Mouse (Mus musculus) ovary, adult 10 weeks (tissue): ENCODE measurements around the gene Olfr1381. TPM values are rescaled to one million over a fixed set of nuclear protein-coding genes. Genes with fewer than 3 reads are reported as not detected.

ENCODE experiments used
- polyA plus RNA-seq: library from polyadenylated mRNA; stranded (reverse); fragments of 350-450 nt; fragmentation: Illumina TruSeq; extraction: RNeasy Lipid Tissue Mini Kit (QIAGEN cat#74804); gene quantifications from one replicate; pipeline ENCODE4 v1.2.3, GENCODE M21; 2014

Olfr1381 gene
- polyA plus RNA-seq: not detected

DNA sequence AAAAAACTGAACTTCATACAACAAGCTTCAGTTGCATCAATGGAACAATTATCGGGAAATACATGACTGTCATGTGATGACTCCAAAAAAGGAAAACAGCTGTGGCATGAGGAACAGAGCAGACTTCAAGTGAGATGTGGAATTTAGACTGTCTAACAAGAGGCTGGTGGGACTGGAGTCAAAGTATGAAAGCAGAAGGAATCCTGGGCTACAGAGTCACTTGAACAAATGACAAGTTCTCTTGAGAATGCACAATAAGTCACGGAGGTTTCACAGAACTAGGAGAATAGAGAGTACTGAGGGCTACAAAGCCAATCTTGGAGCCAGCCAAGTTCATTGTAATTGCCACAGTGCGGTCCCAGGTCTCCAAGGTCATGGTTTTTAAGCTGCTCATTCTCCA is at the start of gene Olfr1381:
TSS of gene Olfr1381 (plus strand) at position 301 of the 400 bp plus-strand sequence.

DNA sequence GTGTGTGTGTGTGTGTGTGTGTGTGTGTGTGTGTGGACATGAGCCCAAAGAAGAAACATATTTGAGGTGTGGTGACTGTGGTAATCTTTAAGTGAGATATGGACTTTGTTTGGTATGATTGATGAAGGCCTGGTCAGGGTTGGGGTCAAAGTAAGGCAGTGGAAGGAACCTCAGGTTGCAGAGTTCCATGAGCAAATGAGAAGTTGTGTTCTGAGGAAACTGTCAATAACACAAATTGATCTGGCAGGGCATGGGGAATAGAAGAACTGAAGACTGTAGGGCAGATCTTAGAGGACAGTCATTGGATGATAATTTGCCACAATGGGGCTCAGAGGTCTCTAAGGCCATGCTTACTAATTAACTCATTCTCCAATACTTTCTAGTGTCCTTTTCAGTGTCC is 23.9 kb upstream of the Olfr1381 start, which contains the start of gene Olfr1383:
TSS of gene Olfr1383 (plus strand) at position 301 of the 400 bp plus-strand sequence.

DNA sequence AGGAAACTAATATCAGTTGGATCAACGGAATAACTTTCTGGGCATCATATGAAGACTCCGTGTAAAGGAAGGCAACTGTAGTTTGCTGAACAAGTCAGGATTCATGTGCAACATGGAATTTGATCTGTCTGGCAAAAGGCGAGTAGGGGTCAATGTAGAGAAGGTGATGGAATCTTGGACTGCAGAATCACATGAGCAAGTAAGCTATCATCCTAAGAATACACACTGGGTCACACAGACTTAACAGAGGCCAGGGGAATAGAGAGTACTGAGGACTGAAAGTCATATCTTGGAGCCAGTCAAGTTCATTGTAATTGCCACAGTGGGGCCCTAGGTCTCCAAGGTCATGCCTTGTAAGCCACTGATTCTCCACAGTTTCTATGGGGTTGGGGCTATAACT is 15.3 kb upstream of the Olfr1381 start, which contains the start of gene Olfr1382:
TSS of gene Olfr1382 (plus strand) at position 301 of the 400 bp plus-strand sequence.

DNA sequence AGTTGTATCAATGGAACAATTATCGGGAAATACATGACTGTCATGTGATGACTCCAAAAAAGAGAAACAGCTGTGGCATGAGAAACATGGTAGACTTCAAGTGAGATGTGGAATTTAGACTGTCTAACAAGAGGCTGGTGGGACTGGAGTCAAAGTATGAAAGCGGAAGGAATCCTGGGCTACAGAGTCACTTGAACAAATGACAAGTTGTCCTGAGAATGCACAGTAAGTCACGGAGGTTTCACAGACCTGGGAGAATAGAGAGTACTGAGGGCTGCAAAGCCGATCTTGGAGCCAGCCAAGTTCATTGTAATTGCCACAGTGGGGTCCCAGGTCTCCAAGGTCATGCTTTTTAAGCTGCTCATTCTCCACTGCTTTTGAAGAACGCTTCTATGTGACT is 13.3 kb downstream of the Olfr1381 start, which contains the start of gene Olfr1380:
TSS of gene Olfr1380 (plus strand) at position 301 of the 400 bp plus-strand sequence.

Other genes with a start within 250 kb of the Olfr1381 start
- gene Olfr10, start 238.7 kb upstream of the Olfr1381 start, polyA plus RNA-seq: not detected
- gene Olfr1391, start 220.7 kb upstream of the Olfr1381 start, polyA plus RNA-seq: not detected
- not detected for gene Olfr1390, start 208.3 kb upstream of the Olfr1381 start, polyA plus RNA-seq
- not detected for gene Olfr1389, start 120.4 kb upstream of the Olfr1381 start, polyA plus RNA-seq
- gene Olfr1388, start 106.8 kb upstream of the Olfr1381 start, polyA plus RNA-seq: not detected
- gene Olfr1387, start 88.1 kb upstream of the Olfr1381 start, polyA plus RNA-seq: not detected
- not detected for gene Olfr1386, start 78.4 kb upstream of the Olfr1381 start, polyA plus RNA-seq
- gene Olfr1385, start 54.4 kb upstream of the Olfr1381 start, polyA plus RNA-seq: not detected
- not detected for gene Olfr1384, start 36.7 kb upstream of the Olfr1381 start, polyA plus RNA-seq
- not detected for gene Olfr1383, start 23.8 kb upstream of the Olfr1381 start, polyA plus RNA-seq
- gene Olfr1382, start 15.2 kb upstream of the Olfr1381 start, polyA plus RNA-seq: not detected
- gene Olfr1380, start 13.4 kb downstream of the Olfr1381 start, polyA plus RNA-seq: not detected
- gene Flt4, start 65.8 kb downstream of the Olfr1381 start, polyA plus RNA-seq: 3.0 TPM
- gene Scgb3a1, start 120.2 kb downstream of the Olfr1381 start, polyA plus RNA-seq: not detected
- 648 TPM for gene Cnot6, start 169.3 kb downstream of the Olfr1381 start, polyA plus RNA-seq